Mouse (Mus musculus): ENCODE data around the gene Atxn1.

DNA sequence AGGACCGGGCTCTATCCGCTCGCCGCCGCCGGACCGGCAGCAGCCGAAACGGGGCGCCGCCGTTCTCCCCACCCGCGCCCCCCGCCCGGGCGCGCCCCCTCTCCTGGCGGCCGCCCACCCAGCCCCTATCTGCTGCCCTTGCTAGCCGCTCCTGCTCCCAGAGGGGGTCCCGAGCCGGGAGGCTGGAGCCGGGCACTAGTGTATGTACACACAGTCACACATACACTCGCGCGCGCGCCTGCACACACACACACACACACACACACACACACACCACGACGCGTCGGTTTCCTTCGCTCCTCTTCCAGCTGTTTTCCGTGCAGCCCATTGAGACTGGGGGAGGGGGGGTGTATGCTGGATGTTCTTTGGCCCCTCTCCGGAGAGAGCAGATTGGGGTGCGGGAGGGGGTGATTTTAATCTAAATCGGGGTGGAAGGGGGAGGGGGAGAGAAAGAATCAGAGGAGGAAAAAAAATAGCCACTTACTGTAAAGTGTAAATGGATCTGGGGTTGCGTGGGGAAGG, 416 bp downstream of the Atxn1 start:
- TF ChIP-seq CTCF (IDR thresholded peaks at IDR 0.05; ENCODE audit: low read depth, low read length) = no peak
- TF ChIP-seq POLR2A (IDR thresholded peaks at IDR 0.05; ENCODE audit: borderline replicate concordance, low read depth, low read length) = no peak
